Mouse (Mus musculus) c-Kit-positive CD71-negative TER-119-negative erythroid progenitor cells, embryonic 14.5 days (primary cell): ENCODE data around the gene Cd200r4.
"Not testable (repeated sequence)": the region's sequence is repeated elsewhere in the genome, so short reads cannot be mapped to it uniquely, and the experiment has no call there.

Source experiments
- DNase-seq: peaks from one replicate; pipeline ENCODE4 v3.0.0-alpha.2; 2013; ENCODE audit warnings: low read depth

Gene Cd200r4

GRCm38 (mm10) chr16:44811544-44811943 lies at the start of gene Cd200r4:
Gene Cd200r4 (plus strand): TSS chr16:44811733.
- no peak for DNase-seq

DNA sequence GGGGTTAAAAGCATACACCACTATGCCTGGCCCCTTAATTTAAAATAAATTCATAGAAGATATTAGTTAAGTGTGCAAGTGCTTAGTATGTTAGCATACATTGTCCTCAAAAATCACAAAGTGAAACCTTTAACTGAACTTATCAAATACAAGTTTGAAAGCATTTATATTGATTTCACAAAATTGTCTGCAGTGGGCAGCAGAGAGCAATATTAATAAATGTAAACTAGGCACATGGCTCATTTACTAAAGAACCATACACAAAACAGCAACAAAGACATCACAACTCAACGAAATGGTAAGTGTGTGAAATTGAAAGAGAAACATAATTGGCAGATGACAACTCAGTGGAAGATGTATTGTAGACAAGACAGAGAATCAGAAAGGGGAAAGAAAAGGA lies 49.7 kb upstream of the Cd200r4 start:
- no peak for DNase-seq

DNA sequence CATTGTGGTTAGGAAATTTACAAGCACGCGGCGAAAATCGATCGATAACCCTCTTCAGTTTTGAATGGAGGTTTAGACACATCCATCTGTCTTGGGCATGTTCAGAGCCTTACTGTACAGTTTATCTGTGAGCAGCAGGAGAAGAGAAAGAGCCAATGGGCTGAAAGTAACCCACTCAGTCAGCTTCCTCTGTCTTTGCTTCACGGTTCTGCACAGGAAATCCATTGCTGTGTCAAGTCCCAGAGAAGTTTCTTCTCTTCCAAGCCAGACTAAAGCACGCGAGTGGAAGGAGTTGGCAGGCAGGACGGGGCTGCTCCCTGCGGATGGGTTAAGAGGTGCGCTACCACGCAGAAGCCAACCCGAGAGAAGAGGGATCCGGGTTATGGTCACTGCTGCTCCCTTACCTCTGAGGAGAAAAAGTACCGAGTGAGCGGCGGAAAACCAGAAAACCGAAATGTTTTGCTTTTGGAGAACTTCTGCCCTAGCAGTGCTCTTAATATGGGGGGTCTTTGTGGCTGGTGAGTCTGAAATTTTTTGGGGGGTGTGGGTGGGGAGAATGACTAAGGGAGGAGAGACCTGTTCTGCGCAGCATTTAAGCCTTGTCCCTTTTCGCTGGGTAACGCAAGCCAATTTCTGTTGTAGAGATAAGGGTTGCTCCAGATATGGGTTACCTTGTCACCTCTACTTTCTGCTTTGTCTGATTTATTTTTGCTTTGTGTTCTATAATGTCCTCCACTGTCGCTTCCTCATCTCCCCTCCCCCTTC lies 45.8 kb upstream of the Cd200r4 start, which contains the start of gene Cd200r1:
Cd200r1 (plus strand) TSS at position 182 of the 765 bp plus-strand sequence.
- DNase-seq = no peak

GRCm38 (mm10) chr16:44766320-44766892 lies 45.1 kb upstream of the Cd200r4 start:
- no peak for DNase-seq

GRCm38 (mm10) chr16:44767506-44767905 lies 44.0 kb upstream of the Cd200r4 start:
- no peak for DNase-seq

GRCm38 (mm10) chr16:44767967-44768366 lies 43.6 kb upstream of the Cd200r4 start:
- DNase-seq = no peak

GRCm38 (mm10) chr16:44772577-44772976 lies 39.0 kb upstream of the Cd200r4 start:
- no peak for DNase-seq

GRCm38 (mm10) chr16:44773673-44774072 lies 37.9 kb upstream of the Cd200r4 start:
- no peak for DNase-seq

DNA sequence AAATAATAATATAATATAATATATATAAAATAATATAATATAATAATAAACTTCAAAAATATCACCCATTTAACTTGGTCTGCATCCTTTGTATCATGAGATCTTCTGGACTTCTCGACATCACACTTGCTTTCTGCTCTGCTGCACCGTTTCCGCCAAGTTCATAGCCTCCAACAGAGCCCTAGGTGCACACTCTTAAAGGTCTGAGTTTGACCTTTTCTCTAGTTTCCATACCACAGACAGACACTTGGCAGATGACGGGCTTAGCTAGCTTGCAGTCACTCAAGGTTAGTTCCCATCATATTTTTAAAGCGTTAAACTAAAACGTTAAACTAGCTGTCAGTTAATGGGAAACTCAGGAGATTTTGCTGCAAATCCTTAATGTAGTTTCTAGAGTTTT lies 37.3 kb upstream of the Cd200r4 start:
- DNase-seq = no peak

DNA sequence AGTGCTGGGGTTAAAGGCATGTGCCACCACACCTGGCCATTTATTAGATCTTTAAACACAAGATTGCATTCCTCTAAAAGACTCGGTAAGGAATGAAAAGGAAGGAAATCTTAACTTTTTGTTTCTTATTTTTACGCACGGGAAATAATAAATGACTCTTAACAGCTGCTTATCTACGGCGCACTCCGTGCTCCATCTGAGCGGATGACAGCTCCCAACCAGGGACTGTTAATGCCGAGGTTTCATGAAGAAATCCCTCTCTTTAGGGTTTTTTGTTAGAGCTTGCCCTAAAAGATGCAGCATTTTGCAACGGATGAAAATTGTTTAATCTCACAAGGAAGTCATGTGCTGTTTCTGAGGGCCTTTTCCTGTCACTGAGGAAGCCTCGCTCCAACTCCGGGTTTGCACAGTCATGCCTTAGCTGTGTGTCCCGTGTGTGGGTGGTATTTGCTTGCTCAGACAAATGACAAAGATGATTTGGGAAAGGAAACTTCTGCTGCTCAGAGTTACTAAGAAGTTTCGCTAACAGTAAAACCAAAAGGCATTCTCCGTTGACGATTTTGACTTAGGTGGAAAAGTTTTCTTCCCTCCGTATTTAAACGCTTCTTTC lies 32.9 kb upstream of the Cd200r4 start:
- DNase-seq = no peak

DNA sequence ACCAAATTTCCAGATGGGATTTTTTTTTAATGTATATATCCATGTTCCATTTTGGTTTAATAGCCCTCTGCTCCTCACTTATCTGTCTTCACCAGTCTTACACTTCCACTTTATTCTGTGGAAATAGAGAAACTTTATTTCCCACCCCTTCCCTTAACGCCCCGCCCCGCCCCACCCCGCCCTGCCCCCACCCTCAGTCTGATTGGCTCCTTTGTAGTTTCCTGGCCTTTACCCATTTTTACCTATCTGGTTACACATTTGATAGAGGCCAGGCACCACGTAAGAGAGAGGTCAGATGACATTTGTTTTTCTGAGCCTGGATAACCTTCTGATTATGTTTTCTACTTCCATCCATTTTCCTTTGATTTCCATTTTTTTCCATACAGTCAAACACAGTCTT lies 32.0 kb upstream of the Cd200r4 start:
- no peak for DNase-seq

GRCm38 (mm10) chr16:44780751-44781150 lies 30.8 kb upstream of the Cd200r4 start:
- no peak for DNase-seq

GRCm38 (mm10) chr16:44786934-44787333 lies 24.6 kb upstream of the Cd200r4 start:
- no peak for DNase-seq

- DNase-seq = no peak
These were observed 17.1 kb upstream of the Cd200r4 start for GRCm38 (mm10) chr16:44794416-44794815.

DNA sequence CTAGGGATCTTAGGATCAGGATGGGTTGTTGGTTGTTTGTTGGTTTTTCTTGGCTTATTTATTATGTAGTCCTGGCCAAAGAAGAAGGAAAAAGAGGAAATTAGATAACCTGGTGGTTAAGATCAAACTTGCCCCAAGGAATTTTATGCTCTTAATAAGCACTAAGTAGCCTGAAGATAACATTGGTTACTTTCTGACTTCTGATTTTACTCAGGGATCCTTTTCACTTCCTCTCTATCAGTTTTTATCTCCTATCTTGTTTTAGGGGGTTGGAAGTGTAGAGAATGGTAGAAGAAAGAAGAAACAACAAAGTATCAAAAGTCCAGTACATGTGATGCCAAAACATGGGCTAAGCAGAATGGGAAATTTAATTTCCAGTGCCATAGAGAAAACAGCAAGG lies 5.6 kb upstream of the Cd200r4 start:
- DNase-seq = no peak

DNA sequence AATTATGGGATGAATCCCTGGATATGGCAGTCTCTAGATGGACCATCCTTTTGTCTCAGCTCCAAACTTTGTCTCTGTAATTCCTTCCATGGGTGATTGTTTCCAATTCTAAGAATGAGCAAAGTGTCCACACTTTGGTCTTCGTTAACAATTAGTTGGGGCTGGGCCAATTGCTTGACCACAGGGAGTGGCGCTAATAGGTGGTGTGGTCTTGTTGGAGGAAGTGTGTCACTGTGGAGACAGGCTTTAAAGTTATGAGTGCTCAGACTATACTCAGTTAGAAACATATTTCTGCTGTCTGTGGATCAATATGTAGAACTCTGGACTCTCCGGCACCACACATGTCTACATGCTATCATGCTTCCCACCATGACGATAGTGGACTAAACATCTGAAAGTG lies 1.3 kb upstream of the Cd200r4 start:
- not testable (repeated sequence) for DNase-seq

DNA sequence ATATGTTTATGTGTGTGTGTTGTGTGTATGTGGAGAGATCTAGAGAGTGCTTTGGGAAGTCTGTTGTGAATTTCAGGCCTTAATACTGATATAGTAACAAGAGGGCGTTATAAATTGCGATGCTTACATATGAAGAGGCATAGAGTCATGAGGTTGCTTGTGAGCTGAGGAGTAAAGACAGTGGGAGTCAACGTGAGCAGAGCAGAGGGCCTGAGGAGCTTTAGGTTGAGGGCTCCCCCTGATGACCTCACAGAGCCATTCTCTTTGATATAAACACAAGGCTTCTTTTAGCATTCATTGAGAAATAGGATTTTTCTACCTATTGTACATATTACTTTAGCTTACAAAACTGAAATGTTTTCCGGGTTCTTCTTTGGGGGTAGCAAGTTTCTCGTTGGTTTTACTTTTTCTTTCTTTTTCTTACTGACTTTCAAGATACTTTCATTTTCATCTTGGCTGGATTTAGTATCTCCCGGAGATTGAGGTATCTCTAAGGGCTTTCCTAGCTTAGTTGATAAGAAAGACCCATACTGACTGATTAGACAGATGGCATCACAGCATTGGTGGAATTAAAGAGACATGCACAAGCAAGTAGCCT lies 1.0 kb downstream of the Cd200r4 start:
- DNase-seq = no peak

GRCm38 (mm10) chr16:44818010-44818409 lies 6.5 kb downstream of the Cd200r4 start:
- DNase-seq = no peak

- no peak for DNase-seq
These were observed 9.0 kb downstream of the Cd200r4 start for GRCm38 (mm10) chr16:44820545-44820944.

GRCm38 (mm10) chr16:44832286-44832685 lies 20.8 kb downstream of the Cd200r4 start:
- no peak for DNase-seq

- not testable (repeated sequence) for DNase-seq
These were observed 21.7 kb downstream of the Cd200r4 start for GRCm38 (mm10) chr16:44833189-44833588.

GRCm38 (mm10) chr16:44866797-44867196 lies 55.3 kb downstream of the Cd200r4 start, which contains the start of gene Cd200r2:
Gene Cd200r2 (plus strand): TSS chr16:44867097.
- DNase-seq = no peak

GRCm38 (mm10) chr16:44875178-44875577 lies 63.6 kb downstream of the Cd200r4 start:
- no peak for DNase-seq
